Mouse (Mus musculus) forebrain, embryonic 13.5 days (tissue): ENCODE data around the gene Myo1g. TPM values are rescaled to one million over a fixed set of nuclear protein-coding genes. Genes with fewer than 3 reads are reported as not detected.
"Not testable (repeated sequence)": the region's sequence is repeated elsewhere in the genome, so short reads cannot be mapped to it uniquely, and the experiment has no call there.

Experiments
- ATAC-seq: fragments of 200-750 bp; cut with Nextera tagmentation; 2 replicates; pipeline ENCODE4 v1.8.0; 2017
- H3K27ac ChIP-seq: fragments of 300-500 bp; sonication (generic); 2 replicates; pipeline ENCODE4 v1.5.1; 2015; ENCODE audit warnings: inconsistent platforms, mild to moderate bottlenecking, moderate library complexity
- H3K27me3 ChIP-seq: fragments of 300-500 bp; sonication (generic); 2 replicates; pipeline ENCODE4 v1.6.1; 2015; ENCODE audit warnings: mild to moderate bottlenecking, inconsistent platforms
- H3K36me3 ChIP-seq: fragments of 300-500 bp; sonication (generic); 2 replicates; pipeline ENCODE4 v1.6.1; 2015; ENCODE audit warnings: mild to moderate bottlenecking, inconsistent platforms; ENCODE audit not compliant: poor library complexity, severe bottlenecking
- H3K4me1 ChIP-seq: fragments of 300-500 bp; sonication (generic); 2 replicates; pipeline ENCODE4 v1.6.1; 2015; ENCODE audit warnings: inconsistent platforms
- H3K4me2 ChIP-seq: fragments of 300-500 bp; sonication (generic); 2 replicates; pipeline ENCODE4 v1.6.1; 2015; ENCODE audit warnings: inconsistent platforms, mild to moderate bottlenecking, moderate library complexity
- H3K4me3 ChIP-seq: fragments of 300-500 bp; sonication (generic); 2 replicates; pipeline ENCODE4 v1.5.1; 2015; ENCODE audit warnings: mild to moderate bottlenecking, inconsistent platforms
- H3K9ac ChIP-seq: fragments of 300-500 bp; sonication (generic); 2 replicates; pipeline ENCODE4 v1.6.1; 2015; ENCODE audit warnings: mild to moderate bottlenecking, inconsistent platforms
- H3K9me3 ChIP-seq: fragments of 300-500 bp; sonication (generic); replicated peaks from 2 replicates; pipeline ENCODE4 v1.6.1; 2016; ENCODE audit warnings: inconsistent platforms
- WGBS: fragments of 180-500 bp; shearing (Covaris S2); methylation state at CpG from one replicate; pipeline ENCODE4 v1.1.7; 2015; 5-methylcytosine and 5-hydroxymethylcytosine counted together
- polyA plus RNA-seq: library from polyadenylated mRNA; unstranded; fragments of >200 nt; fragmentation: Nextera tagmentation; extraction: Ambion mirVana; gene quantifications from 2 replicates; pipeline ENCODE4 v1.2.1, GENCODE M21; 2015

The Myo1g gene
- polyA plus RNA-seq, 1 experiment from 2014 or later: 0.17 TPM

- Histone ChIP-seq H3K4me2 (peak overlapping the region; percentile 91), H3K36me3 (peaks cover 32% of the 10 kb centered on the region), H3K4me1 (peaks cover 34% of the 10 kb centered on the region), H3K9ac (peak overlapping the region; percentile 79), H3K4me3 (peak overlapping the region; percentile 63), H3K9me3 (no peaks in the 10 kb centered on the region), H3K27me3 (no peaks in the 10 kb centered on the region), H3K27ac (peak overlapping the region; percentile 70)
- 0 out of 2 replicates have a peak, but pooled peaks have one; percentile 25 for ATAC-seq
- 17% methylated on average over 10 of the region's 10 CpGs for WGBS
Observed at GRCm38 (mm10) chr11:6527256-6528185, 6.8 kb upstream of the Myo1g start.

- H3K27ac ChIP-seq, H3K9me3 ChIP-seq, H3K27me3 ChIP-seq, ATAC-seq: not testable (repeated sequence)
- 74% methylated on average over 13 of the region's 16 CpGs for WGBS
- Histone ChIP-seq H3K4me1 (peaks cover 34% of the 10 kb centered on the region), H3K36me3 (peaks cover 32% of the 10 kb centered on the region), H3K9ac (peak overlapping the region; percentile 79; the same call in 1 of the 2 replicates), H3K4me3 (peak overlapping the region; percentile 63), H3K4me2 (peak overlapping the region; percentile 91)
Observed at GRCm38 (mm10) chr11:6526526-6527255, 5.9 kb upstream of the Myo1g start.

GRCm38 (mm10) chr11:6525241-6525640 lies 4.5 kb upstream of the Myo1g start:
- Histone ChIP-seq H3K36me3 (peaks cover 32% of the 10 kb centered on the region), H3K9ac (no peak overlapping the region), H3K4me2 (no peak overlapping the region), H3K27me3 (no peaks in the 10 kb centered on the region), H3K4me3 (no peak overlapping the region), H3K4me1 (peaks cover 34% of the 10 kb centered on the region), H3K9me3 (no peaks in the 10 kb centered on the region), H3K27ac (no peak overlapping the region)
- no peak for ATAC-seq
- 52% methylated on average over 1 of the region's 1 CpGs for WGBS

GRCm38 (mm10) chr11:6524880-6525238 lies 4.1 kb upstream of the Myo1g start:
- no peak for ATAC-seq
- Histone ChIP-seq H3K4me1 (peaks cover 34% of the 10 kb centered on the region), H3K36me3 (peaks cover 32% of the 10 kb centered on the region), H3K4me3 (no peak overlapping the region), H3K27me3 (no peaks in the 10 kb centered on the region), H3K9ac (no peak overlapping the region), H3K27ac (peak overlapping the region; percentile 16; the same call in 1 of the 2 replicates), H3K9me3 (no peaks in the 10 kb centered on the region), H3K4me2 (no peak overlapping the region)
- WGBS: 88% methylated on average over 4 of the region's 4 CpGs

GRCm38 (mm10) chr11:6524165-6524879 lies 3.6 kb upstream of the Myo1g start:
- H3K27me3 ChIP-seq: no peaks in the 10 kb centered on the region
- H3K9me3 ChIP-seq: no peaks in the 10 kb centered on the region
- no peak overlapping the region for H3K27ac ChIP-seq
- H3K4me3 ChIP-seq: no peak overlapping the region
- WGBS: 88% methylated on average over 8 of the region's 8 CpGs
- no peak overlapping the region for H3K4me2 ChIP-seq
- peaks cover 34% of the 10 kb centered on the region for H3K4me1 ChIP-seq
- H3K36me3 ChIP-seq: peaks cover 32% of the 10 kb centered on the region
- ATAC-seq: no peak
- H3K9ac ChIP-seq: no peak overlapping the region

DNA sequence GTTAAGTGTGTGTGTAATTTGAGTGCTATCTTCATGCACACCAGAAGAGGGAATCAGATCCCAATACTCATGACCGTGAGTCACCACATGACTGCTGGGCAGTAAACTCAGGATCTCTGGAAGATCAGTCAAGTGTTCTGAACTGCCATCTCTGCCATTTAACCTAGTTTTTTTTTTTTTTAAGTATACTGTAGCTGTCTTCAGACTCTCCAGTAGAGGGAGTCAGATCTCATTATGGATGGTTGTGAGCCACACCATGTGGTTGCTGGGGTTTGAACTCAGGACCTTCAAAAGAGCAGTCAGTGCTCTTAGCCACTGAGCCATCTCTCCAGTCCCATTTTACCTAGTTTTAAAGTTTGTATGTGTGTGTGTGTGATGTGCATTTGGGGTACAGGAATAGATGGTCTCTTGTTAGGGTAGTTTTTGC lies 2.9 kb upstream of the Myo1g start:
- no peak overlapping the region for H3K4me2 ChIP-seq
- ATAC-seq: no peak
- 74% methylated on average over 1 of the region's 1 CpGs for WGBS
- H3K36me3 ChIP-seq: peaks cover 32% of the 10 kb centered on the region
- H3K4me1 ChIP-seq: peaks cover 29% of the 10 kb centered on the region
- no peaks in the 10 kb centered on the region for H3K9me3 ChIP-seq
- no peaks in the 10 kb centered on the region for H3K27me3 ChIP-seq
- H3K9ac ChIP-seq: no peak overlapping the region
- H3K27ac ChIP-seq: no peak overlapping the region
- H3K4me3 ChIP-seq: no peak overlapping the region

GRCm38 (mm10) chr11:6522782-6523525 lies 2.2 kb upstream of the Myo1g start:
- H3K9ac ChIP-seq: no peak overlapping the region
- H3K27me3 ChIP-seq: no peaks in the 10 kb centered on the region
- H3K4me2 ChIP-seq: no peak overlapping the region
- peaks cover 32% of the 10 kb centered on the region for H3K36me3 ChIP-seq
- WGBS: 78% methylated on average over 9 of the region's 9 CpGs
- no peak overlapping the region for H3K27ac ChIP-seq
- H3K4me1 ChIP-seq: peaks cover 26% of the 10 kb centered on the region
- no peak for ATAC-seq
- no peak overlapping the region for H3K4me3 ChIP-seq
- H3K9me3 ChIP-seq: no peaks in the 10 kb centered on the region

DNA sequence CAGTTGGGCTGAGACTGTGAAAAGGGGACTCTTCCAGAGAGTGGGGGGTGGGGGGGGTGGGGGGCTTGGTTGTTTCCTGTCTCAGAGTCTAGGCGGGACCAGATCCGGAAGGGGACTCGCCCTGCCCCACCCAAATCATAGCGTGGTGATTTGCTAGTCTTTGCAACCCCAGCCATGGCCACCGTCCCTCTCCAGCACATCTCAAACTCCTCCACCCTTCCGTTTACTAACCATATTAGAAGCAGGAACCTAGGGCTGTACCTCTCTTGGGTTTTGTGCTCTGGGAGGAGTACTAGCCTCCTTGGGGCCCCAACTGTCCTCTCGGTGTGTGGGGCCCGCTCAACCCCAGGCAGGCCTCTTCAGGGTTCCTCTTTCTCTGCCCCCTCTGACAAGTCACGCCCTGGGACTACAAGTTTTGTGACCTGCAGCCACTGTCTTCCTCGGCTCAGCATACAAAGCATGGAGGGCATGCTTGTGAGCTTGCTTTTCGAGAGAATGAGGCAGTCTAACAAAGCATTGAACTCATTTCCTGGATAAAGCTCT lies 1.2 kb downstream of the Myo1g start:
- no peak overlapping the region for H3K9ac ChIP-seq
- no peak overlapping the region for H3K4me3 ChIP-seq
- H3K4me2 ChIP-seq: no peak overlapping the region
- H3K27ac ChIP-seq: no peak overlapping the region
- peaks cover 11% of the 10 kb centered on the region for H3K36me3 ChIP-seq
- 84% methylated on average over 11 of the region's 11 CpGs for WGBS
- ATAC-seq: no peak
- H3K9me3 ChIP-seq: no peaks in the 10 kb centered on the region
- H3K27me3 ChIP-seq: no peaks in the 10 kb centered on the region
- H3K4me1 ChIP-seq: no peaks in the 10 kb centered on the region

DNA sequence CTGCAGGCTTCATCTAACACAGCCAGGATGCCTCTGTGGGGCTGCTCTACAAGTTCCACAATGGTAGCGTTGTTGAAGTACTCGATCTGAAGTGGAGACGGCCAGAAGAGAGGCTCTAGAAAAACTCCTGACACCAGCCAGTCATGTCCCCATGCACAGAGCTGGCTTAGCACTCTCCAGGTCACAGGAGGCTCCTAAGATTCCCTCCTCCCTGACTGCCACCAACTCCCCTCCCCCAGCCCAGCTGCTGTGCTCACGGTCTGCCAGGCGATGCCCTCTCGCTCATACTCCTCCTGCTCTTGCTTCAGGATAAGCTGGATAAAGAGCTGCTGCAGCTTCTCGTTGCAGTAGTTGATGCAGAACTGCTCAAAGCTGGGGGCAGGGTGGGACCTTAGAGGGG lies 5.9 kb downstream of the Myo1g start:
- H3K27me3 ChIP-seq: no peaks in the 10 kb centered on the region
- no peaks in the 10 kb centered on the region for H3K4me1 ChIP-seq
- H3K4me3 ChIP-seq: no peak overlapping the region
- H3K4me2 ChIP-seq: no peak overlapping the region
- H3K27ac ChIP-seq: no peak overlapping the region
- no peaks in the 10 kb centered on the region for H3K9me3 ChIP-seq
- no peaks in the 10 kb centered on the region for H3K36me3 ChIP-seq
- 42% methylated on average over 7 of the region's 7 CpGs for WGBS
- no peak for ATAC-seq
- no peak overlapping the region for H3K9ac ChIP-seq

DNA sequence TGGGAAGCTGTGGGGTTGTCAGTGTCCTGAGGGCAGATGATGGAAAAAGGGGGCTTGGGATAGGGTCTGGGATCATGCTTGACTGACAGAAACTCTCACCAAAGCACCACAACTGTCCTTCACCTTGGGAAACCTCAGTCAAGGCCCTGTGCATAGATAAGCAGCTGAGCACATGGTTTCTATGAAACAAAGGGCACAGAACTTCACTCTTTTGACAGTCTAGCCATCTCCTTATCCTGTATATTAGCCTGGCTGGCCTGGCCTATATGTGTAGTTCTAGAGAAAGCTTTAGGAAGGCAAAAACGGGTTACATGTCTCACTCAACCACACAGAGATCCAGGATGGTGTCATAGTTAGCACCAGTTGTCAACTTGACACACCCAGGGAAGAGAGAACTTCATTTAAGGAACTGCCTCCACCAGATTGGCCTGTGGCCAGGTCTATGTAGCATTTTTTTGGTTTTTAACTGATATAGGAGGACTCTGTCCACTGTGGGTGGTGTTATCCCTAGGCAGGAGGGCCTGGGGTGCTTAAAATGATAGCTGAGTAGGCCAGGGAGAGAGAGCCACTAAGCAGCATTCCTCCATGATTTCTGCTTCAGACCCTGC lies 12.4 kb downstream of the Myo1g start:
- WGBS: 57% methylated on average over 1 of the region's 1 CpGs
- Histone ChIP-seq H3K4me2 (no peak overlapping the region), H3K27ac (no peak overlapping the region), H3K27me3 (no peaks in the 10 kb centered on the region), H3K4me3 (no peak overlapping the region), H3K9me3 (no peaks in the 10 kb centered on the region), H3K36me3 (no peaks in the 10 kb centered on the region), H3K4me1 (no peaks in the 10 kb centered on the region), H3K9ac (no peak overlapping the region)
- no peak for ATAC-seq

GRCm38 (mm10) chr11:6506516-6506915 lies 14.2 kb downstream of the Myo1g start:
- H3K4me1 ChIP-seq: no peaks in the 10 kb centered on the region

More at GRCm38 (mm10) chr11:6506516-6506915, 14.2 kb downstream of the Myo1g start:
- 88% methylated on average over 9 of the region's 9 CpGs for WGBS
- no peaks in the 10 kb centered on the region for H3K9me3 ChIP-seq
- H3K4me2 ChIP-seq: no peak overlapping the region
- H3K27me3 ChIP-seq: no peaks in the 10 kb centered on the region
- no peak overlapping the region for H3K27ac ChIP-seq
- no peak overlapping the region for H3K9ac ChIP-seq
- H3K4me3 ChIP-seq: no peak overlapping the region
- ATAC-seq: no peak
- H3K36me3 ChIP-seq: no peaks in the 10 kb centered on the region
